24 mouse cellular contexts compared by ENCODE assay signal in genomic region chr1:62532426-62533126, GRCm38 (mm10).
A peak's percentile ranks its signal among the peaks of the same experiment; 100 is the strongest.
DNase-seq lines count a peak whose midpoint lies in the region; ATAC-seq and TF ChIP-seq lines count a peak whose summit lies in the region.
"Had no signal": no experiment of that assay in that cellular context is flagged by ENCODE, and none has a peak within 500 bp of the region (broad histone marks: within the 10 kb centered on the region; RNA-seq: fewer than 3 reads in every experiment).

No protein-coding gene starts in this region.

- H3K4me2 ChIP-seq in embryonic facial prominence, embryonic 12.5 days (replicated peaks): no peak overlapping the region
- no peak overlapping the region for H3K4me2 ChIP-seq in midbrain, postnatal 0 days (ENCODE audit: low read depth, low read length, poor library complexity, severe bottlenecking)
- no peak overlapping the region for H3K4me2 ChIP-seq in forebrain, embryonic 15.5 days (replicated peaks)
- H3K4me2 ChIP-seq: heart, embryonic 11.5 days; hindbrain, embryonic 12.5 days; hindbrain, embryonic 15.5 days had no signal

- H3K9me3 ChIP-seq in embryonic facial prominence, embryonic 12.5 days: no peaks in the 10 kb centered on the region
- H3K9me3 ChIP-seq in midbrain, postnatal 0 days (ENCODE audit: low read length): no peaks in the 10 kb centered on the region
- no peaks in the 10 kb centered on the region for H3K9me3 ChIP-seq in forebrain, embryonic 15.5 days
- H3K9me3 ChIP-seq: forebrain, embryonic 10.5 days; G1E; hindbrain, embryonic 12.5 days; hindbrain, embryonic 15.5 days had no signal

- no peak overlapping the region for H3K4me3 ChIP-seq in C2C12 (ENCODE audit: insufficient read depth, poor library complexity, severe bottlenecking)
- no peak overlapping the region for H3K4me3 ChIP-seq in embryonic facial prominence, embryonic 12.5 days
- H3K4me3 ChIP-seq in midbrain, postnatal 0 days (ENCODE audit: low read depth, low read length): no peak overlapping the region
- no peak overlapping the region for H3K4me3 ChIP-seq in forebrain, embryonic 15.5 days
- H3K4me3 ChIP-seq: erythroblast, embryonic 14.5 days; forebrain, embryonic 10.5 days; hindbrain, embryonic 12.5 days; hindbrain, embryonic 15.5 days had no signal

- peak; percentile 45 for DNase-seq in 3T3-L1 (ENCODE audit: low read depth, low spot score)
- peak; percentile 43 for DNase-seq in fibroblast of lung, adult 2 months (ENCODE audit: low read depth)
- DNase-seq in midbrain, postnatal 0 days (ENCODE audit: low spot score): no peak
- no peak for DNase-seq in gastrocnemius, postnatal 36 days
- DNase-seq: adrenal gland, adult 8-10 months; adrenal gland, postnatal 25 days; cerebellum, adult 11-12 months; cerebellum, adult 8-10 months; cerebellum, postnatal 10 days; cerebellum, postnatal 36 days; gastrocnemius, postnatal 25 days; kidney, adult 2 months had no signal

- no peaks in the 10 kb centered on the region for H3K79me3 ChIP-seq in C2C12 (ENCODE audit: low read depth)

- no peaks in the 10 kb centered on the region for H3K27me3 ChIP-seq in C2C12 (ENCODE audit: control insufficient read depth, insufficient read depth, insufficient read length)
- no peaks in the 10 kb centered on the region for H3K27me3 ChIP-seq in embryonic facial prominence, embryonic 12.5 days
- H3K27me3 ChIP-seq in midbrain, postnatal 0 days (ENCODE audit: insufficient read depth, low read length): no peaks in the 10 kb centered on the region
- no peaks in the 10 kb centered on the region for H3K27me3 ChIP-seq in forebrain, embryonic 15.5 days
- H3K27me3 ChIP-seq: CH12.LX; hindbrain, embryonic 12.5 days; hindbrain, embryonic 15.5 days had no signal

- WGBS in embryonic facial prominence, embryonic 12.5 days: 54% methylated on average over 10 of the region's 10 CpGs
- WGBS in midbrain, postnatal 0 days: 92% methylated on average over 10 of the region's 10 CpGs
- WGBS in forebrain, embryonic 15.5 days: 93% methylated on average over 10 of the region's 10 CpGs

- no peaks in the 10 kb centered on the region for H3K36me3 ChIP-seq in C2C12 (ENCODE audit: control insufficient read depth, insufficient read depth)
- no peaks in the 10 kb centered on the region for H3K36me3 ChIP-seq in embryonic facial prominence, embryonic 12.5 days
- H3K36me3 ChIP-seq in midbrain, postnatal 0 days (ENCODE audit: insufficient read depth, low read length): no peaks in the 10 kb centered on the region
- H3K36me3 ChIP-seq in forebrain, embryonic 15.5 days: no peaks in the 10 kb centered on the region
- H3K36me3 ChIP-seq: forebrain, embryonic 10.5 days; G1E; hindbrain, embryonic 12.5 days; hindbrain, embryonic 15.5 days had no signal

- H3ac ChIP-seq in C2C12 (ENCODE audit: control insufficient read depth, insufficient read length, low read depth): no peak overlapping the region

- no peak overlapping the region for H3K9ac ChIP-seq in embryonic facial prominence, embryonic 12.5 days
- H3K9ac ChIP-seq in midbrain, postnatal 0 days (replicated peaks; ENCODE audit: low read length, poor library complexity, severe bottlenecking): no peak overlapping the region
- H3K9ac ChIP-seq in forebrain, embryonic 15.5 days (replicated peaks): no peak overlapping the region
- H3K9ac ChIP-seq: hindbrain, embryonic 12.5 days; hindbrain, embryonic 15.5 days had no signal

- ATAC-seq in embryonic facial prominence, embryonic 12.5 days (ENCODE audit: insufficient number of reproducible peaks, insufficient read depth, low FRiP score, low TSS enrichment): 0 out of 2 replicates have a peak, but pooled peaks have one; percentile 10
- ATAC-seq in midbrain, postnatal 0 days (ENCODE audit: low FRiP score): no peak
- ATAC-seq in forebrain, embryonic 15.5 days (replicated peaks): no peak
- ATAC-seq: forebrain, embryonic 14.5 days; intestine, postnatal 0 days had no signal

- no peak overlapping the region for H3K27ac ChIP-seq in embryonic facial prominence, embryonic 12.5 days
- no peak overlapping the region for H3K27ac ChIP-seq in midbrain, postnatal 0 days (ENCODE audit: low read depth, low read length)
- H3K27ac ChIP-seq in forebrain, embryonic 15.5 days (replicated peaks): no peak overlapping the region
- H3K27ac ChIP-seq: forebrain, embryonic 10.5 days; hindbrain, embryonic 12.5 days; hindbrain, embryonic 15.5 days had no signal

- intact Hi-C loops in gastrocnemius, postnatal 36 days (cut with DNase I): no loop called here

- TF ChIP-seq CTCF in C2C12 (IDR thresholded peaks at IDR 0.05; ENCODE audit: control insufficient read depth, insufficient read depth, insufficient read length): no peak
- no peak for TF ChIP-seq CTCF in midbrain, postnatal 0 days (IDR thresholded peaks at IDR 0.05)

- no peaks in the 10 kb centered on the region for H3K79me2 ChIP-seq in C2C12 (ENCODE audit: control insufficient read depth, insufficient read depth)

- H3K4me1 ChIP-seq in embryonic facial prominence, embryonic 12.5 days: peaks cover 6% of the 10 kb centered on the region; the same call in 1 of the 2 replicates
- no peaks in the 10 kb centered on the region for H3K4me1 ChIP-seq in midbrain, postnatal 0 days (ENCODE audit: insufficient read depth, low read length)
- peaks cover 14% of the 10 kb centered on the region for H3K4me1 ChIP-seq in forebrain, embryonic 15.5 days
- H3K4me1 ChIP-seq: forebrain, embryonic 10.5 days; hindbrain, embryonic 12.5 days; hindbrain, embryonic 15.5 days had no signal

TF ChIP-seq in C2C12, 6 proteins besides CTCF, POLR2A, EP300 and RAD21:
- peak; percentile 60 for TF ChIP-seq MYOD1 (IDR thresholded peaks at IDR 0.05; ENCODE audit: control insufficient read depth, insufficient read length, low read depth)
- no peak for TF ChIP-seq MAX (IDR thresholded peaks at IDR 0.05)
- peak; percentile 55 for TF ChIP-seq USF1 (IDR thresholded peaks at IDR 0.05; ENCODE audit: low read depth)

Comparison
In these comparisons a context has a peak if more than half of its experiments do, and no peak if none do; other contexts are left out.
1. DNase-seq: peak in 3T3-L1 (single experiment) and fibroblast of lung, adult 2 months (single experiment); none in midbrain, postnatal 0 days (single experiment) and gastrocnemius, postnatal 36 days (0 of 2).